Mouse (Mus musculus): ENCODE measurements around the gene Prodh2. TPM values are rescaled to one million over a fixed set of nuclear protein-coding genes. Genes with fewer than 3 reads are reported as not detected.
A peak's percentile ranks its signal among the peaks of the same experiment; 100 is the strongest.

The Prodh2 gene
- 0.37 TPM in 1 of 2 replicates, not detected in the other for polyA plus RNA-seq (2014; fragmentation: Nextera tagmentation; extraction: Ambion mirVana)

GRCm38 (mm10) chr7:30493401-30493931, at the start of gene Prodh2:
Gene Prodh2 (plus strand): TSS chr7:30493622.
- Histone ChIP-seq H3K36me3 (ENCODE audit: control insufficient read depth, insufficient read depth, low read length) (no peaks in the 10 kb centered on the region), H3K27ac (ENCODE audit: low read depth, low read length) (no peak within 1 kb of the TSS), H3K9ac (ENCODE audit: low read depth, low read length) (no peak within 1 kb of the TSS), H3K4me1 (ENCODE audit: control insufficient read depth, insufficient read depth, low read length) (no peaks in the 10 kb centered on the region), H3K4me2 (no peak within 1 kb of the TSS), H3K27me3 (ENCODE audit: control insufficient read depth, insufficient read depth, low read length) (peaks cover 10% of the 10 kb centered on the region), H3K4me3 (ENCODE audit: low read depth, low read length) (no peak within 1 kb of the TSS), H3K9me3 (replicated peaks; ENCODE audit: control insufficient read depth, low read length) (no peaks in the 10 kb centered on the region)
- no peak for ATAC-seq (replicated peaks; ENCODE audit: insufficient number of reproducible peaks, low FRiP score, low TSS enrichment)
- 52% methylated on average over 11 of the region's 11 CpGs for WGBS (ENCODE audit: insufficient replicate concordance)

GRCm38 (mm10) chr7:30443696-30444095, 49.7 kb upstream of the Prodh2 start:
- no peaks in the 10 kb centered on the region for H3K36me3 ChIP-seq (ENCODE audit: control insufficient read depth, insufficient read depth, low read length)
- peaks cover 6% of the 10 kb centered on the region for H3K4me1 ChIP-seq (ENCODE audit: control insufficient read depth, insufficient read depth, low read length)
- H3K9me3 ChIP-seq (replicated peaks; ENCODE audit: control insufficient read depth, low read length) = no peaks in the 10 kb centered on the region
- H3K27ac ChIP-seq (ENCODE audit: low read depth, low read length) = no peak overlapping the region
- no peak overlapping the region for H3K9ac ChIP-seq (ENCODE audit: low read depth, low read length)
- peaks cover 54% of the 10 kb centered on the region for H3K27me3 ChIP-seq (ENCODE audit: control insufficient read depth, insufficient read depth, low read length)
- H3K4me2 ChIP-seq = peak overlapping the region; percentile 84
- WGBS (ENCODE audit: insufficient replicate concordance) = 19% methylated on average over 9 of the region's 9 CpGs
- no peak for ATAC-seq (replicated peaks; ENCODE audit: insufficient number of reproducible peaks, low FRiP score, low TSS enrichment)
- H3K4me3 ChIP-seq (ENCODE audit: low read depth, low read length) = no peak overlapping the region

GRCm38 (mm10) chr7:30444154-30444970, 49.1 kb upstream of the Prodh2 start:
- Histone ChIP-seq H3K27ac (ENCODE audit: low read depth, low read length) (peak overlapping the region; percentile 10; the same call in 1 of the 2 replicates), H3K4me1 (ENCODE audit: control insufficient read depth, insufficient read depth, low read length) (peaks cover 6% of the 10 kb centered on the region), H3K36me3 (ENCODE audit: control insufficient read depth, insufficient read depth, low read length) (no peaks in the 10 kb centered on the region), H3K4me3 (ENCODE audit: low read depth, low read length) (peak overlapping the region; percentile 63), H3K4me2 (peak overlapping the region; percentile 84), H3K9me3 (replicated peaks; ENCODE audit: control insufficient read depth, low read length) (no peaks in the 10 kb centered on the region), H3K27me3 (ENCODE audit: control insufficient read depth, insufficient read depth, low read length) (peaks cover 52% of the 10 kb centered on the region), H3K9ac (ENCODE audit: low read depth, low read length) (peak overlapping the region; percentile 70)
- ATAC-seq (replicated peaks; ENCODE audit: insufficient number of reproducible peaks, low FRiP score, low TSS enrichment) = 0 out of 2 replicates have a peak, but pooled peaks have one; percentile 11
- under 1% methylated on average over 38 of the region's 38 CpGs for WGBS (ENCODE audit: insufficient replicate concordance)

GRCm38 (mm10) chr7:30444971-30445751, 48.3 kb upstream of the Prodh2 start, which contains the start of gene Aplp1:
Gene Aplp1 (minus strand): TSS chr7:30445535.
- peak within 1 kb of the TSS; percentile 10; the same call in 1 of the 2 replicates for H3K27ac ChIP-seq (ENCODE audit: low read depth, low read length)

GRCm38 (mm10) chr7:30450241-30450640, 43.2 kb upstream of the Prodh2 start:
- WGBS (ENCODE audit: insufficient replicate concordance) = 70% methylated on average over 7 of the region's 7 CpGs
- Histone ChIP-seq H3K4me3 (ENCODE audit: low read depth, low read length) (no peak overlapping the region), H3K27ac (ENCODE audit: low read depth, low read length) (no peak overlapping the region), H3K9me3 (replicated peaks; ENCODE audit: control insufficient read depth, low read length) (no peaks in the 10 kb centered on the region), H3K4me1 (ENCODE audit: control insufficient read depth, insufficient read depth, low read length) (no peaks in the 10 kb centered on the region), H3K9ac (ENCODE audit: low read depth, low read length) (no peak overlapping the region), H3K27me3 (ENCODE audit: control insufficient read depth, insufficient read depth, low read length) (peaks cover 57% of the 10 kb centered on the region), H3K4me2 (no peak overlapping the region), H3K36me3 (ENCODE audit: control insufficient read depth, insufficient read depth, low read length) (no peaks in the 10 kb centered on the region)
- no peak for ATAC-seq (replicated peaks; ENCODE audit: insufficient number of reproducible peaks, low FRiP score, low TSS enrichment)

More at GRCm38 (mm10) chr7:30444971-30445751, 48.3 kb upstream of the Prodh2 start, which contains the start of gene Aplp1:
- under 1% methylated on average over 54 of the region's 72 CpGs for WGBS (ENCODE audit: insufficient replicate concordance)
- Histone ChIP-seq H3K4me2 (peak within 1 kb of the TSS; percentile 84), H3K4me1 (ENCODE audit: control insufficient read depth, insufficient read depth, low read length) (peaks cover 6% of the 10 kb centered on the region), H3K36me3 (ENCODE audit: control insufficient read depth, insufficient read depth, low read length) (no peaks in the 10 kb centered on the region), H3K4me3 (ENCODE audit: low read depth, low read length) (peak within 1 kb of the TSS; percentile 63), H3K27me3 (ENCODE audit: control insufficient read depth, insufficient read depth, low read length) (peaks cover 50% of the 10 kb centered on the region), H3K9ac (ENCODE audit: low read depth, low read length) (peak within 1 kb of the TSS; percentile 70), H3K9me3 (replicated peaks; ENCODE audit: control insufficient read depth, low read length) (no peaks in the 10 kb centered on the region)
- ATAC-seq (replicated peaks; ENCODE audit: insufficient number of reproducible peaks, low FRiP score, low TSS enrichment) = 0 out of 2 replicates have a peak, but pooled peaks have one; percentile 43

- WGBS (ENCODE audit: insufficient replicate concordance) = 23% methylated on average over 25 of the region's 25 CpGs
- ATAC-seq (replicated peaks; ENCODE audit: insufficient number of reproducible peaks, low FRiP score, low TSS enrichment) = no peak
- no peaks in the 10 kb centered on the region for H3K36me3 ChIP-seq (ENCODE audit: control insufficient read depth, insufficient read depth, low read length)
- no peak overlapping the region for H3K4me3 ChIP-seq (ENCODE audit: low read depth, low read length)
- no peaks in the 10 kb centered on the region for H3K9me3 ChIP-seq (replicated peaks; ENCODE audit: control insufficient read depth, low read length)
- H3K27me3 ChIP-seq (ENCODE audit: control insufficient read depth, insufficient read depth, low read length) = peaks cover 73% of the 10 kb centered on the region
- no peak overlapping the region for H3K27ac ChIP-seq (ENCODE audit: low read depth, low read length)
- 0 out of 2 replicates have a peak overlapping the region, but pooled peaks have one; percentile 34 for H3K4me2 ChIP-seq
- no peak overlapping the region for H3K9ac ChIP-seq (ENCODE audit: low read depth, low read length)
- no peaks in the 10 kb centered on the region for H3K4me1 ChIP-seq (ENCODE audit: control insufficient read depth, insufficient read depth, low read length)
Observed at GRCm38 (mm10) chr7:30453327-30453726, 40.1 kb upstream of the Prodh2 start.

GRCm38 (mm10) chr7:30453766-30454165, 39.7 kb upstream of the Prodh2 start:
- Histone ChIP-seq H3K9me3 (replicated peaks; ENCODE audit: control insufficient read depth, low read length) (no peaks in the 10 kb centered on the region), H3K27me3 (ENCODE audit: control insufficient read depth, insufficient read depth, low read length) (peaks cover 77% of the 10 kb centered on the region), H3K4me3 (ENCODE audit: low read depth, low read length) (peak overlapping the region; percentile 8; the same call in 1 of the 2 replicates), H3K4me1 (ENCODE audit: control insufficient read depth, insufficient read depth, low read length) (no peaks in the 10 kb centered on the region), H3K9ac (ENCODE audit: low read depth, low read length) (no peak overlapping the region), H3K4me2 (0 out of 2 replicates have a peak overlapping the region, but pooled peaks have one; percentile 34), H3K36me3 (ENCODE audit: control insufficient read depth, insufficient read depth, low read length) (no peaks in the 10 kb centered on the region), H3K27ac (ENCODE audit: low read depth, low read length) (no peak overlapping the region)
- ATAC-seq (replicated peaks; ENCODE audit: insufficient number of reproducible peaks, low FRiP score, low TSS enrichment) = no peak
- 4% methylated on average over 25 of the region's 25 CpGs for WGBS (ENCODE audit: insufficient replicate concordance)

GRCm38 (mm10) chr7:30454259-30454658, 39.2 kb upstream of the Prodh2 start:
- no peak overlapping the region for H3K4me3 ChIP-seq (ENCODE audit: low read depth, low read length)
- H3K9me3 ChIP-seq (replicated peaks; ENCODE audit: control insufficient read depth, low read length) = no peaks in the 10 kb centered on the region
- no peak for ATAC-seq (replicated peaks; ENCODE audit: insufficient number of reproducible peaks, low FRiP score, low TSS enrichment)
- WGBS (ENCODE audit: insufficient replicate concordance) = 15% methylated on average over 6 of the region's 6 CpGs
- no peak overlapping the region for H3K9ac ChIP-seq (ENCODE audit: low read depth, low read length)
- H3K27ac ChIP-seq (ENCODE audit: low read depth, low read length) = no peak overlapping the region
- peaks cover 81% of the 10 kb centered on the region for H3K27me3 ChIP-seq (ENCODE audit: control insufficient read depth, insufficient read depth, low read length)
- H3K4me1 ChIP-seq (ENCODE audit: control insufficient read depth, insufficient read depth, low read length) = no peaks in the 10 kb centered on the region
- no peaks in the 10 kb centered on the region for H3K36me3 ChIP-seq (ENCODE audit: control insufficient read depth, insufficient read depth, low read length)
- no peak overlapping the region for H3K4me2 ChIP-seq
